Mouse (Mus musculus) lung, postnatal 0 days (tissue): Measurements from ENCODE around the gene Agap3. TPM values are rescaled to one million over a fixed set of nuclear protein-coding genes. Genes with fewer than 3 reads are reported as not detected.

Experiments used
- ATAC-seq: fragments of 200-750 bp; cut with Nextera tagmentation; 2 replicates; pipeline ENCODE4 v1.8.0; 2017; ENCODE audit warnings: moderate library complexity
- DNase-seq: peaks from one replicate; pipeline ENCODE4 v3.0.0-alpha.2; 2016; ENCODE audit warnings: low spot score
- H3K27ac ChIP-seq: fragments of 300-500 bp; sonication (generic); 2 replicates; pipeline ENCODE4 v1.5.1; 2014; ENCODE audit warnings: antibody characterized with exemption, mild to moderate bottlenecking, low read length, mixed read lengths
- H3K27me3 ChIP-seq: fragments of 300-500 bp; sonication (generic); replicated peaks from 2 replicates; pipeline ENCODE4 v1.6.1; 2014; ENCODE audit warnings: low read length, mixed read lengths; ENCODE audit not compliant: insufficient read depth
- H3K36me3 ChIP-seq: fragments of 300-500 bp; sonication (generic); 2 replicates; pipeline ENCODE4 v1.6.1; 2014; ENCODE audit warnings: low read length, mixed read lengths; ENCODE audit not compliant: insufficient read depth
- H3K4me1 ChIP-seq: fragments of 300-500 bp; sonication (generic); 2 replicates; pipeline ENCODE4 v1.6.1; 2014; ENCODE audit warnings: antibody characterized with exemption, low read depth, low read length, mixed read lengths; ENCODE audit not compliant: insufficient read depth
- H3K4me2 ChIP-seq: fragments of 300-500 bp; sonication (generic); replicated peaks from 2 replicates; pipeline ENCODE4 v1.6.1; 2014; ENCODE audit warnings: low read depth, mild to moderate bottlenecking, low read length, moderate library complexity, mixed read lengths
- H3K4me3 ChIP-seq: fragments of 300-500 bp; sonication (generic); 2 replicates; pipeline ENCODE4 v1.5.1; 2014; ENCODE audit warnings: low read depth, low read length
- H3K9ac ChIP-seq: fragments of 300-500 bp; sonication (generic); replicated peaks from 2 replicates; pipeline ENCODE4 v1.6.1; 2014; ENCODE audit warnings: low read depth, mild to moderate bottlenecking
- H3K9me3 ChIP-seq: fragments of 300-500 bp; sonication (generic); 2 replicates; pipeline ENCODE4 v1.6.1; 2016; ENCODE audit warnings: low read length, mixed read lengths
- CTCF ChIP-seq: IDR thresholded peaks from 2 replicates; pipeline ENCODE4 v1.5.1; 2016; ENCODE audit warnings: antibody characterized with exemption, mild to moderate bottlenecking
- EP300 ChIP-seq: IDR thresholded peaks from 2 replicates; pipeline ENCODE4 v1.6.1; 2016; ENCODE audit warnings: antibody characterized with exemption, mild to moderate bottlenecking, control low read depth
- WGBS: fragments of 180-500 bp; shearing (Covaris S2); extraction: QIAGEN DNeasy Blood & Tissue Kit; methylation state at CpG from one replicate; pipeline ENCODE4 v1.1.7; 2014; 5-methylcytosine and 5-hydroxymethylcytosine counted together
- polyA plus RNA-seq: library from polyadenylated mRNA; unstranded; fragments of >200 nt; fragmentation: Nextera tagmentation; extraction: Ambion mirVana; gene quantifications from 2 replicates; pipeline ENCODE4 v1.2.1, GENCODE M21; 2015

The Agap3 gene
- polyA plus RNA-seq, 1 experiment from 2014 or later = 44.7 TPM

GRCm38 (mm10) chr5:24443927-24444326 is 8.1 kb upstream of the Agap3 start:
- no peaks in the 10 kb centered on the region for H3K9me3 ChIP-seq
- no peaks in the 10 kb centered on the region for H3K27me3 ChIP-seq
- H3K27ac ChIP-seq = no peak overlapping the region
- H3K9ac ChIP-seq = no peak overlapping the region
- peak overlapping the region; percentile 85 for H3K4me2 ChIP-seq
- H3K4me3 ChIP-seq = peak overlapping the region; percentile 72; the same call in 1 of the 2 replicates
- DNase-seq = no peak
- ATAC-seq = no peak
- TF ChIP-seq EP300 = no peak
- TF ChIP-seq CTCF = no peak
- H3K36me3 ChIP-seq = peaks cover 19% of the 10 kb centered on the region
- peaks cover 18% of the 10 kb centered on the region for H3K4me1 ChIP-seq
- 84% methylated on average over 12 of the region's 12 CpGs for WGBS

- peak within 1 kb of the TSS; percentile 70 for H3K9ac ChIP-seq
- peak within 1 kb of the TSS; percentile 85 for H3K4me2 ChIP-seq
- H3K9me3 ChIP-seq = no peaks in the 10 kb centered on the region
- WGBS = under 1% methylated on average over 53 of the region's 60 CpGs
- peak within 1 kb of the TSS; percentile 72 for H3K4me3 ChIP-seq
- TF ChIP-seq CTCF (0 out of 2 replicates have a peak, but pooled peaks have one; percentile 3), EP300 (no peak)
- H3K4me1 ChIP-seq = peaks cover 18% of the 10 kb centered on the region
- DNase-seq (peak; percentile 97), ATAC-seq (peak; percentile 89)
- peak within 1 kb of the TSS; percentile 90 for H3K27ac ChIP-seq
- peaks cover 10% of the 10 kb centered on the region; the same call in 1 of the 2 replicates for H3K36me3 ChIP-seq
- no peaks in the 10 kb centered on the region for H3K27me3 ChIP-seq
These were observed 7.1 kb upstream of the Agap3 start, which contains the start of gene Fastk for GRCm38 (mm10) chr5:24444746-24445427. Gene Fastk, minus strand, starts transcription at chr5:24445287.

DNA sequence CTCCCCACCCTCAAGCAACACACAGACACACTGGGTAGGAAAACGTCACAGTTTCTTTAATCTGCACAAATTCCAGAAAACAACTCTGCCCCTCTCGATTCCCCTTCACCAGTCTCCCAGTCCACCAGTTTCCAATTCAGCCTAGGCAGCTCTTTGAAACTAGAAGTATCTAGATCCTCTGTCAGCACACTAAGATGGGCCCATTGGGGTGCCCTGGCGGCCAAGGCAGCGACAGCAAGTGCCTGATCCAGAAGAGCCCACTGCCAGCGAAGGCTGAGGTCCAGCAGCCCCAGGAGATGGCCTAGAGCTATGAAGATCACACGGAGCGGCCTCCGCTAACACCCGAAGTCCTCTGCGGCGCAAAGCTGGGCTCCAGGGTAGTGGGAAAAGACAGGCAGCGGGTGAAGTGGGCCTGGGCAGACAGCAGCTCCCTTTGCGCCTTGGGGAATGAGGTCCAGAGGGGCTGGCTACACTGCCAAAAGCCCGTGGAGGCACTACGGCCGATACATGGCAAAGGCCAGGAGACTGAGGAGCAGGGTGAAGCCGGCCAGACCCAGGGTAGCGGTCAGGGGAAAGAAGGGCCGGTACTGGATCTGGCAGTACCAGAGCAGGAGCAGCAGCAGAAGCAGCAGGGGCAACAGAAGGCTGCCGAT is 6.4 kb upstream of the Agap3 start:
- peak; percentile 1; the same call in 1 of the 2 replicates for ATAC-seq
- H3K4me3 ChIP-seq = peak overlapping the region; percentile 72
- H3K36me3 ChIP-seq = peaks cover 3% of the 10 kb centered on the region; the same call in 1 of the 2 replicates
- no peaks in the 10 kb centered on the region for H3K9me3 ChIP-seq
- H3K4me1 ChIP-seq = peaks cover 18% of the 10 kb centered on the region
- peak overlapping the region; percentile 85 for H3K4me2 ChIP-seq
- peak overlapping the region; percentile 32; the same call in 1 of the 2 replicates for H3K9ac ChIP-seq
- peak; percentile 39; the same call in 1 of the 2 replicates for TF ChIP-seq CTCF
- no peak for TF ChIP-seq EP300
- peak overlapping the region; percentile 90 for H3K27ac ChIP-seq
- WGBS = 55% methylated on average over 20 of the region's 20 CpGs
- H3K27me3 ChIP-seq = no peaks in the 10 kb centered on the region
- DNase-seq = no peak

DNA sequence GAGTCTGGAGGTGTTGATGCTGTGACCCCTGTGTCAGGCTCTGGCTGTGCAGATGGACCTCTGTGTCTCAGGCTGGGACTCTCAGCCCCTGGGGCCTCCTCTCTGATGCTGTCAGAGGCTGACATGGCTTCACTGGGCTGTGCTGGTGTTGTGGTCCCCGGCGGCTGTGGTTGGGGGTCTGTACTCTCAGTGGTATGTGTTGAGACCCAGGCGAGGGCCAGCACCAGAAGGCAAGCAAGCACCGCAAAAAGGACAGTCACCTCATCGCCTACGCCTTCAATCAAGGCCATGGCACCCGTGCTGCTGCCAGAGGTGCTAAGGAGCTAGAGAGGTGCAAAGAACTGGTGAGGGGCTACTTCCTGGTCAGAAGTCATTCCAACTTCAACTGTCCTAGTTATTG is 5.3 kb upstream of the Agap3 start:
- H3K36me3 ChIP-seq = no peaks in the 10 kb centered on the region
- TF ChIP-seq CTCF = no peak
- TF ChIP-seq EP300 = no peak
- ATAC-seq (no peak), DNase-seq (no peak)
- H3K4me1 ChIP-seq = peaks cover 18% of the 10 kb centered on the region
- no peak overlapping the region for H3K4me2 ChIP-seq
- no peak overlapping the region for H3K9ac ChIP-seq
- no peak overlapping the region for H3K4me3 ChIP-seq
- 89% methylated on average over 7 of the region's 7 CpGs for WGBS
- no peak overlapping the region for H3K27ac ChIP-seq
- H3K27me3 ChIP-seq = no peaks in the 10 kb centered on the region
- H3K9me3 ChIP-seq = no peaks in the 10 kb centered on the region

DNA sequence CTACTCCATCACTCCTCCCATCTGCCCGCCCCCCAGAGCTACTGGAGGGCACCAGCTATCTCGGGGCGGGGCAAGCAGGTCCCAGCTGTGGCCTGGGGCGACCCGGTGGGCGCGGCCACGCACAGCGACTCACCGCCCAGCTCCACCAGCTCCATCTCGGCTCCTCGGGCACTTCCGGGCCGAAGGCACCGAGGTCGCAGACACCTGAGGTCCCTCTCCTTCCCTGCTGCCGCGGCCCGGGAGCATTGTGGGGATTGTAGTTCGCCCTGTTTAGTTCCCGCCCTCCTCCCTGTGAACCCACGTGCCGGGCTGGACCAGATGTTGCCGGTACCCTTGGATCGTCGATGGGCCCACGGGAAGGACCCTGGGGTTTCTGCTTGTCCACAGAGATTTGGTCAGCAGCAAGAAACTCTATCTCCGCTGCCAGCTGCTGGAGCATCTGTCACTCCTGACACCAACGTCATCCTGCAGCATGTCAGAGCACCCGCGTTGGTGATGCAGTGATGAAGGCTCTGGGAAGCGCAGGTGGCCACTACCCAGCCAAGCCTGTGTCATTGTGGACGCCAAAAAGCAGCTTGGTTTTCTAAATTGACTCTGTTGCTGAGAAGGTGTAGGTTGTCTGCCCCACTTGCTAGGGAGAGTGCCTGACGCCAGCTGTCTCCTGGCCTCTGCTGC is 4.2 kb upstream of the Agap3 start, which contains the start of gene Tmub1:
TSS of gene Tmub1 (minus strand) at position 231 of the 675 bp plus-strand sequence.
- H3K4me1 ChIP-seq = peaks cover 18% of the 10 kb centered on the region
- H3K9me3 ChIP-seq = no peaks in the 10 kb centered on the region
- peak within 1 kb of the TSS; percentile 47; the same call in 1 of the 2 replicates for H3K27ac ChIP-seq
- no peaks in the 10 kb centered on the region for H3K36me3 ChIP-seq
- peak; percentile 89 for DNase-seq
- H3K4me2 ChIP-seq = peak within 1 kb of the TSS; percentile 76
- TF ChIP-seq EP300 (no peak), CTCF (no peak)
- no peaks in the 10 kb centered on the region for H3K27me3 ChIP-seq
- H3K9ac ChIP-seq = peak within 1 kb of the TSS; percentile 44; the same call in 1 of the 2 replicates
- ATAC-seq = peak; percentile 59
- H3K4me3 ChIP-seq = peak within 1 kb of the TSS; percentile 52
- WGBS = 2% methylated on average over 33 of the region's 34 CpGs
